Mouse (Mus musculus) liver, embryonic 13.5 days (tissue): ENCODE measurements at regions not wholly inside any gene's neighbourhood (a gene's known extent, or its start where the extent isn't known, plus 50 kb on each side); places are given as distances from the start of the nearest gene placed in this dataset.

ENCODE experiments used
- ATAC-seq: fragments of 200-750 bp; cut with Nextera tagmentation; 2 replicates; pipeline ENCODE4 v1.8.0; 2017; ENCODE audit warnings: low read depth, mild to moderate bottlenecking, moderate number of reproducible peaks, moderate library complexity
- DNase-seq: peaks from one replicate; pipeline ENCODE4 v3.0.0; 2022
- H3K27ac ChIP-seq: fragments of 300-500 bp; sonication (generic); 2 replicates; pipeline ENCODE4 v1.5.1; 2015; ENCODE audit warnings: moderate library complexity, mild to moderate bottlenecking, inconsistent platforms
- H3K27me3 ChIP-seq: fragments of 300-500 bp; sonication (generic); 2 replicates; pipeline ENCODE4 v1.6.1; 2015; ENCODE audit warnings: mild to moderate bottlenecking, inconsistent platforms
- H3K36me3 ChIP-seq: fragments of 300-500 bp; sonication (generic); 2 replicates; pipeline ENCODE4 v1.6.1; 2015; ENCODE audit warnings: mild to moderate bottlenecking, inconsistent platforms
- H3K4me1 ChIP-seq: fragments of 300-500 bp; sonication (generic); replicated peaks from 2 replicates; pipeline ENCODE4 v1.6.1; 2015; ENCODE audit warnings: inconsistent platforms
- H3K4me2 ChIP-seq: fragments of 300-500 bp; sonication (generic); 2 replicates; pipeline ENCODE4 v1.6.1; 2015; ENCODE audit warnings: inconsistent platforms, mild to moderate bottlenecking, moderate library complexity
- H3K4me3 ChIP-seq: fragments of 300-500 bp; sonication (generic); replicated peaks from 2 replicates; pipeline ENCODE4 v1.5.1; 2015; ENCODE audit warnings: mild to moderate bottlenecking, inconsistent platforms
- H3K9ac ChIP-seq: fragments of 300-500 bp; sonication (generic); 2 replicates; pipeline ENCODE4 v1.6.1; 2015; ENCODE audit warnings: mild to moderate bottlenecking, inconsistent platforms
- H3K9me3 ChIP-seq: fragments of 300-500 bp; sonication (generic); replicated peaks from 2 replicates; pipeline ENCODE4 v1.6.1; 2016; ENCODE audit warnings: inconsistent platforms
- WGBS: fragments of 180-500 bp; shearing (Covaris S2); methylation state at CpG from one replicate; pipeline ENCODE4 v1.1.7; 2015; ENCODE audit not compliant: insufficient replicate concordance; 5-methylcytosine and 5-hydroxymethylcytosine counted together

DNA sequence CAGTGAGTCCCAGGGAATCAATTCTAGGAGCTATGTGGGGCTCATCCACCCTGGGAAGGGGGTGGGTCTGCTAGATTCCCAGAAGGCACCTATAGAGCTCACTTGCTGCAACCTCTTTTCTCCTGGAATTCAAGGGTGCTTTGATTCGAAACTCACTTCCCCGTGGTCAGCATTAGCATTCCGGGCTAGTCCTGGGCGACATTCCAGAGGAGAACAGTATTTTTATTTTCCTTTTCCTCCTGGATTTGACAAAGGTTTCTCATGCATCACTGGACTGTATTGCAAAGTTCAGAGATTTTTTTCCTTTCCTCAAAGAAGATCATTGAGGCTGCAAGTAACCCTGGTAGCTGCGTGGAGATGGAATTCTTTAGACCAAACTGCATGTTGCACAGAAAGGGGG, 129.3 kb upstream of the Id4 start:
- H3K4me1 ChIP-seq = no peaks in the 10 kb centered on the region
- no peak for ATAC-seq
- no peak overlapping the region for H3K27ac ChIP-seq
- no peak overlapping the region for H3K4me3 ChIP-seq
- DNase-seq = no peak
- no peaks in the 10 kb centered on the region for H3K36me3 ChIP-seq
- 38% methylated on average over 5 of the region's 5 CpGs for WGBS
- peaks cover 10% of the 10 kb centered on the region; the same call in 1 of the 2 replicates for H3K27me3 ChIP-seq
- no peaks in the 10 kb centered on the region for H3K9me3 ChIP-seq
- no peak overlapping the region for H3K9ac ChIP-seq
- H3K4me2 ChIP-seq = no peak overlapping the region

- Histone ChIP-seq H3K9ac (no peak overlapping the region), H3K27me3 (no peaks in the 10 kb centered on the region), H3K9me3 (no peaks in the 10 kb centered on the region), H3K4me1 (no peaks in the 10 kb centered on the region), H3K4me2 (no peak overlapping the region), H3K27ac (no peak overlapping the region), H3K4me3 (no peak overlapping the region), H3K36me3 (no peaks in the 10 kb centered on the region)
- WGBS = 62% methylated on average over 5 of the region's 5 CpGs
- no peak for ATAC-seq
- no peak for DNase-seq
Measured at GRCm38 (mm10) chr13:48145976-48146375, 115.1 kb upstream of the Id4 start.

DNA sequence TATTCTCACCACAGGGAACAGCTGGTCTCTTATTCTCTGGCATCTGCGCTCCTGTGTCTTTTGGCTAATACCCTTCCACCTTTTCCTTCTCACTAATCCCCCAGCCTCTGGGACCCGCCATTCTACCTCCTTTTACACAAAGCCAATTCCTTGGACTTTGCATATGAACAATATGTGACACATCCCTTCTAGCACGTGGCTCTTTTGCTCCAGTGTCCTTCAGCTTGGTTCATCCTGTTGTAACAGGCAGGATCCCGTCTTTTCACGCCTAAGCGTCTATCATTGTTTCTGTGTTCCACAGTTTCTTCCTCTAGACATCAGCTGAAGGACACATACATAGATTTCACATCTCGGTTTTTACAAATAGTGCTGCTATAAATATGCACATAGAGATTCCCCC, 114.0 kb upstream of the Id4 start:
- Histone ChIP-seq H3K4me3 (no peak overlapping the region), H3K9me3 (no peaks in the 10 kb centered on the region), H3K9ac (no peak overlapping the region), H3K4me1 (no peaks in the 10 kb centered on the region), H3K27me3 (no peaks in the 10 kb centered on the region), H3K36me3 (no peaks in the 10 kb centered on the region), H3K4me2 (no peak overlapping the region), H3K27ac (no peak overlapping the region)
- 68% methylated on average over 7 of the region's 7 CpGs for WGBS
- DNase-seq = no peak
- no peak for ATAC-seq

DNA sequence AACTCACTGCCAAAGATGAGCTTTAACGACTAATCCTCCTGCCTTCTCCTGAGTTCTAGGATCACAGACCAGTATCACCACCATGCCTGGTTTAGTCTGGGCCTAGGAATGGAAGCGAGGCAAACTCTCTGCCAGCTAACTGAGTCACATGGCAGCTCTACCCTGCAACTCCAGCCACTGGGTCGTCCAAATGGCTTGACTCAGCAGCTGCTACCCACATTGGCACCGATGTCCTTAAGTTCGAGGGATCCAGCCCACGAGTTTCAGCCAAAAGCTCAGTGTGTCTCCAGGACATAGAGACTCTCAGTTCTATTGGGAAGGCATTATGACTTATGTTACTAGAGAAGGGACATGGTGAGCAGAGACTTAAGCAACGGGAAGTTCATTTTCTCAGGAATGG, 107.8 kb upstream of the Id4 start:
- Histone ChIP-seq H3K4me1 (no peaks in the 10 kb centered on the region), H3K4me3 (no peak overlapping the region), H3K36me3 (no peaks in the 10 kb centered on the region), H3K9ac (no peak overlapping the region), H3K4me2 (no peak overlapping the region), H3K27me3 (no peaks in the 10 kb centered on the region), H3K27ac (no peak overlapping the region), H3K9me3 (no peaks in the 10 kb centered on the region)
- ATAC-seq (no peak), DNase-seq (no peak)
- WGBS = 59% methylated on average over 7 of the region's 7 CpGs

DNA sequence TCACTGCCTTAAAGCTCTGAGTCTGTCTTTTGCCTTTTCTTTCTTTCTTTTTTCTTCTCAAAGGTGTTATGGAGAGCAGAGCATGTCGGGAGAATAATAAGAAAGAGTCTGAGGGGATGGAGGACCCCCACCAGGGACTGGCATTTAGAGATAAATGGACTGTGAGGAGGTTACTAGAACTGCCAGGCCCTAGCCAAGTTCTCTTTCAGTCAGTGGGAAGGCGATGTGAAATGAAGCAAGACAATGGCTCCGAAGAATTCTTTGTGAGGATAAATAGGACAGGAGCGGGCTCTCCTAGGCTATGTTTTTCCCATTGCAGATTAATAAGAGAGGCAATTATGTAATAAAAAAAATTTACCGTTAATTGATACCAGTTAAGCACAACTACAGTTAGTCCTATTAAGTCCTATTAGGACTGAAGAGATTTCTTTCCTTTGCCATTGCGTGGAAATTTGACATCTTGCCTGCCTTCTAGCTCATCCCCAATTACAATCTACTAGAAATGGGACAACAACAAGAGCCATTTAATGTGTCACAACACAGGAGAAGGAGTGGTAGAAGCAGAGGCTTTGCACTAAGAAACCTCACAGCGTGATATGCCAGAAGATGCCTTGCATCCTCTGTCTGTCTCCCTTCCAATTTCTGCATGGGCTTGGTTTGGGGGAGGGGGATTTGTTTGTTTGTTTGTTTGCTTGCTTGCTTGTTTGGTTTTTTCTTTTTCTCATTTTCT, 107.2 kb upstream of the Id4 start:
- 60% methylated on average over 7 of the region's 7 CpGs for WGBS
- no peaks in the 10 kb centered on the region for H3K4me1 ChIP-seq
- H3K9me3 ChIP-seq = no peaks in the 10 kb centered on the region
- no peak overlapping the region for H3K9ac ChIP-seq
- ATAC-seq (no peak), DNase-seq (no peak)
- H3K4me3 ChIP-seq = no peak overlapping the region
- H3K36me3 ChIP-seq = no peaks in the 10 kb centered on the region
- H3K27me3 ChIP-seq = no peaks in the 10 kb centered on the region
- H3K4me2 ChIP-seq = no peak overlapping the region
- H3K27ac ChIP-seq = no peak overlapping the region

- Histone ChIP-seq H3K27me3 (no peaks in the 10 kb centered on the region), H3K9ac (no peak overlapping the region), H3K4me2 (no peak overlapping the region), H3K4me3 (no peak overlapping the region), H3K4me1 (no peaks in the 10 kb centered on the region), H3K9me3 (no peaks in the 10 kb centered on the region), H3K27ac (no peak overlapping the region), H3K36me3 (no peaks in the 10 kb centered on the region)
- DNase-seq (no peak), ATAC-seq (no peak)
- 46% methylated on average over 6 of the region's 6 CpGs for WGBS
Measured at GRCm38 (mm10) chr13:48154414-48155105, 106.5 kb upstream of the Id4 start.

- Histone ChIP-seq H3K36me3 (no peaks in the 10 kb centered on the region), H3K4me3 (no peak overlapping the region), H3K4me2 (no peak overlapping the region), H3K27ac (no peak overlapping the region), H3K4me1 (no peaks in the 10 kb centered on the region), H3K27me3 (no peaks in the 10 kb centered on the region), H3K9ac (no peak overlapping the region), H3K9me3 (no peaks in the 10 kb centered on the region)
- 28% methylated on average over 15 of the region's 15 CpGs for WGBS
- ATAC-seq = no peak
- DNase-seq = no peak
Measured at GRCm38 (mm10) chr13:48159020-48159910, 101.8 kb upstream of the Id4 start.

GRCm38 (mm10) chr13:48160161-48160560, 100.9 kb upstream of the Id4 start:
- ATAC-seq (no peak), DNase-seq (no peak)
- Histone ChIP-seq H3K4me1 (no peaks in the 10 kb centered on the region), H3K4me2 (no peak overlapping the region), H3K27me3 (no peaks in the 10 kb centered on the region), H3K4me3 (no peak overlapping the region), H3K9ac (no peak overlapping the region), H3K27ac (no peak overlapping the region), H3K9me3 (no peaks in the 10 kb centered on the region), H3K36me3 (no peaks in the 10 kb centered on the region)
- WGBS = 52% methylated on average over 5 of the region's 5 CpGs

DNA sequence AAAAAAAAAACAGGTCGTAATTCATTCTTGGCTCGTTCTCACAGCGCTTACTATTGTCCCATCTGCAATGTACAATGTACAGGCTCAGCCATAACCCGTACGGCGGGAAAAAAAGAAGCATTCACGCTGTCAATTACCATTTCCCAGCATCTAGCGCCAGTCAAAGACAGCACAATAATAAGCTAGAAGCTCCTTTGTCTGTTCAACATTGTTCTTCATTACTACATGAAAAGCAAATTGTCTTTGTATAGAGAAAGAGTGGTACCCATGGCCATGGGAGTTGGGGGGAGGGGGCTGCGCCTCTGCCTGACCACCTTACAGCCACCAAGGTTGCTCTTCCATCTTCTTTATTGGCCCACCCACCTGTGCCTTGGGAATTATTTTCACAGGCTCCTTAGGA, 99.7 kb upstream of the Id4 start:
- Histone ChIP-seq H3K27ac (no peak overlapping the region), H3K36me3 (no peaks in the 10 kb centered on the region), H3K4me3 (no peak overlapping the region), H3K27me3 (no peaks in the 10 kb centered on the region), H3K9ac (no peak overlapping the region), H3K4me1 (no peaks in the 10 kb centered on the region), H3K4me2 (no peak overlapping the region), H3K9me3 (no peaks in the 10 kb centered on the region)
- ATAC-seq (no peak), DNase-seq (no peak)
- 62% methylated on average over 9 of the region's 9 CpGs for WGBS

GRCm38 (mm10) chr13:48164586-48164985, 96.4 kb upstream of the Id4 start:
- Histone ChIP-seq H3K4me3 (no peak overlapping the region), H3K36me3 (no peaks in the 10 kb centered on the region), H3K27ac (no peak overlapping the region), H3K4me1 (no peaks in the 10 kb centered on the region), H3K27me3 (no peaks in the 10 kb centered on the region), H3K9me3 (no peaks in the 10 kb centered on the region), H3K4me2 (no peak overlapping the region), H3K9ac (no peak overlapping the region)
- DNase-seq = no peak
- WGBS = 72% methylated on average over 6 of the region's 6 CpGs
- no peak for ATAC-seq

- ATAC-seq (no peak), DNase-seq (no peak)
- Histone ChIP-seq H3K27ac (no peak overlapping the region), H3K36me3 (no peaks in the 10 kb centered on the region), H3K27me3 (no peaks in the 10 kb centered on the region), H3K9me3 (no peaks in the 10 kb centered on the region), H3K4me3 (no peak overlapping the region), H3K4me1 (no peaks in the 10 kb centered on the region), H3K4me2 (no peak overlapping the region), H3K9ac (no peak overlapping the region)
- WGBS = 73% methylated on average over 1 of the region's 1 CpGs
Measured at GRCm38 (mm10) chr13:48165838-48166237, 95.2 kb upstream of the Id4 start.
